Mouse (Mus musculus): ENCODE results near the gene Hist1h1a. TPM values are rescaled to one million over a fixed set of nuclear protein-coding genes. Genes with fewer than 3 reads are reported as not detected.
A peak's percentile ranks its signal among the peaks of the same experiment; 100 is the strongest.

Hist1h1a gene
- total and polyA plus RNA-seq, 3 experiments, result 2.4 to 1,163 (median 30.9) TPM

DNA sequence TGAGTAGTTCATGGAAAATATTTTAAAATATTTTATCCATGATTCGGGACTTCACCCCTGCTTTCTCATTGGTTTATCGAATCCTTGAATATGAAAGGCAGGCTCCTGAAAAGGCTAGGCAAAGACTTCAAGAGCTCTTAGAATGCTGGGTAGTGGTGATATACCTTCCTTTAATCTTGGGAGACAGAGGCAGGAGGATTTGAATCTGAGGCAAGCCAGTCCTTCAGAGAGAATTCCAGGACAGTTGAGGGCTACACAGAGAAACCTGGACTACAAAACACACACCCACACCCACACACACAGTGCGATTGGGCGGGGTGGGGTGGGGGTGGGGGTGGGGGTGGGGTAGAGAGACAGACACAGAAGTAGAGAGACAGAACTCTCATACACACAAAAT, 15.6 kb upstream of the Hist1h1a start:
- no peak overlapping the region for H3K4me3 ChIP-seq (replicated peaks in 1 of 3; ENCODE audit: low read depth in 2 of 3, low read length in 2 of 3, poor library complexity in 1 of 3)
- in situ Hi-C loops (cut with MboI; ENCODE audit: low pct_ligation_motif_present, low pct_unique_long_range_greater_than_20kb, low sequenced_read_pairs) (no loop called here), dilution Hi-C loops (cut with MboI; ENCODE audit: extremely low pct_ligation_motif_present, extremely low pct_unique_long_range_greater_than_20kb, low sequenced_read_pairs) (loop anchor here (10.0 kb wide), 1 partner anchor 53 kb away; the partner anchor contains the start of genes Hist1h1t and Hist1h4c)

DNA sequence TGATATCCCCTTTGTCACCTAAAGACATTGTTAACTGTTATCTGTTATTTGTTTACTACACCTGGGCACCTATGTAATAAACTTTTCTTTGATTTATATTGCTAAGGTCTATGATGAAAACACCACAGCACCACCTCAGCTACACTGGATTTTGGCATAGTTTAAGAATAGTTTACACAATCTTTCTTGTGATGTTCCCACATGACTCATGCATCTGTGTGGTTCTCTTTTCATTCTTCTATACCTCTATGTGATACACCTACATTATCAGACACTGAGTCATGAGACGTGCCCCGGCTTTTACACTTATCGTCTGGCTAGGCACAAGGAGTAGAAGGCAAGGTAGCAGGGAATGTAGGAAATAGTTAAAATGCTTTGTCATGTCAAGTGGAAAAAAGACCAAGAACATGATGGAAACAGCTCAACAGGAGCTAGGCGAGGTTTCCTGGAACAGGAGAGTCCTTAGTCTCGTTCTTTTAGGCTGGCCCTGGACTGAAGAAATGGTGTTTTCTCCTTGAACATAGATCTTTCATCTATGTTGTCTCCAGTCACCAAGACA, 13.8 kb upstream of the Hist1h1a start:
- no peaks in the 10 kb centered on the region for H3K9me3 ChIP-seq (replicated peaks; ENCODE audit: low read length)
- no peak overlapping the region for H3K4me3 ChIP-seq (replicated peaks in 1 of 3; ENCODE audit: low read depth in 2 of 3, low read length in 2 of 3, poor library complexity in 1 of 3)
- in situ Hi-C loops (cut with MboI; ENCODE audit: low pct_ligation_motif_present, low pct_unique_long_range_greater_than_20kb, low sequenced_read_pairs) (loop anchor here (25.0 kb wide), 1 partner anchor 1712 kb away; the partner anchor contains the start of genes Hist1h2ag, Hist1h2ah, Hist1h2bj and Hist1h2bk), dilution Hi-C loops (cut with MboI; ENCODE audit: extremely low pct_ligation_motif_present, extremely low pct_unique_long_range_greater_than_20kb, low sequenced_read_pairs) (loop anchor here (10.0 kb wide), 1 partner anchor 55 kb away; the partner anchor contains the start of genes Hist1h1t and Hist1h4c)
- no peak overlapping the region for H3K9ac ChIP-seq (ENCODE audit: insufficient read depth, low read depth)
- no peaks in the 10 kb centered on the region for H3K36me3 ChIP-seq (replicated peaks in 1 of 2; ENCODE audit: control insufficient read depth in 1 of 2, insufficient read depth in 1 of 2, low read length in 1 of 2)
- peak overlapping the region; percentile 65 for H3K27ac ChIP-seq (ENCODE audit: insufficient read depth, low read depth)
- DNase-seq (ENCODE audit: extremely low read depth), result no peak
- H3K4me1 ChIP-seq (ENCODE audit: control insufficient read depth in 1 of 2, insufficient read depth in 2 of 2), result peaks cover 0 to 22% of the 10 kb centered on the region in 2 experiments; a peak in 2 of 4 replicates
- TF ChIP-seq JUN (IDR thresholded peaks at IDR 0.05; ENCODE audit: insufficient read depth, low read depth, low read length) (no peak), MXI1 (IDR thresholded peaks at IDR 0.05; ENCODE audit: low read depth, low read length) (no peak), USF2 (conservative IDR thresholded peaks at IDR 0.05; ENCODE audit: low read depth, low read length) (no peak), PAX5 (IDR thresholded peaks at IDR 0.05; ENCODE audit: low read length) (no peak), CHD2 (IDR thresholded peaks at IDR 0.05; ENCODE audit: low read length) (no peak), MAX (IDR thresholded peaks at IDR 0.05; ENCODE audit: low read length) (no peak), HCFC1 (IDR thresholded peaks at IDR 0.05; ENCODE audit: low read depth, low read length) (no peak), ZKSCAN1 (IDR thresholded peaks at IDR 0.05; ENCODE audit: borderline replicate concordance, low read depth, low read length) (no peak), RCOR1 (conservative IDR thresholded peaks at IDR 0.05; ENCODE audit: low read depth, low read length) (no peak), MAFK (IDR thresholded peaks at IDR 0.05; ENCODE audit: insufficient replicate concordance, low read length) (no peak), IRF4 (IDR thresholded peaks at IDR 0.05; ENCODE audit: low read depth, low read length) (no peak), POLR2AphosphoS2 (IDR thresholded peaks at IDR 0.05; ENCODE audit: low read depth, low read length) (no peak), ZMIZ1 (IDR thresholded peaks at IDR 0.05; ENCODE audit: low read depth, low read length) (no peak), ZC3H11A (IDR thresholded peaks at IDR 0.05; ENCODE audit: low read depth, low read length) (no peak), UBTF (IDR thresholded peaks at IDR 0.05; ENCODE audit: low read depth, low read length) (no peak), BHLHE40 (IDR thresholded peaks at IDR 0.05; ENCODE audit: low read depth, low read length) (no peak), SIN3A (IDR thresholded peaks at IDR 0.05; ENCODE audit: low read length) (no peak), USF1 (IDR thresholded peaks at IDR 0.05; ENCODE audit: low read depth, low read length) (no peak), ZNF384 (IDR thresholded peaks at IDR 0.05; ENCODE audit: low read depth, low read length) (no peak)
- H3K79me2 ChIP-seq (replicated peaks; ENCODE audit: control insufficient read depth, extremely low read depth, insufficient read depth, poor library complexity, severe bottlenecking), result no peaks in the 10 kb centered on the region
- no peak overlapping the region for H3K4me2 ChIP-seq (ENCODE audit: insufficient read depth, low read depth, poor library complexity, severe bottlenecking)
- no peaks in the 10 kb centered on the region for H3K27me3 ChIP-seq (replicated peaks)

More for the DNA sequence above, 15.6 kb upstream of the Hist1h1a start:
- H3K4me2 ChIP-seq (ENCODE audit: insufficient read depth, low read depth, poor library complexity, severe bottlenecking), result peak overlapping the region; percentile 93
- peak overlapping the region; percentile 90 for H3K9ac ChIP-seq (ENCODE audit: insufficient read depth, low read depth)
- no peak for DNase-seq (ENCODE audit: extremely low read depth)
- no peaks in the 10 kb centered on the region for H3K9me3 ChIP-seq (replicated peaks; ENCODE audit: low read length)
- H3K79me2 ChIP-seq (replicated peaks; ENCODE audit: control insufficient read depth, extremely low read depth, insufficient read depth, poor library complexity, severe bottlenecking), result no peaks in the 10 kb centered on the region
- no peaks in the 10 kb centered on the region for H3K27me3 ChIP-seq (replicated peaks)
- peak overlapping the region; percentile 80 for H3K27ac ChIP-seq (ENCODE audit: insufficient read depth, low read depth)
- TF ChIP-seq PAX5 (IDR thresholded peaks at IDR 0.05; ENCODE audit: low read length), result no peak
- no peak for TF ChIP-seq MAZ (IDR thresholded peaks at IDR 0.05; ENCODE audit: low read depth, low read length)
- peak; percentile 23; the same call in 1 of the 2 replicates for TF ChIP-seq TBP (conservative IDR thresholded peaks at IDR 0.05; ENCODE audit: low read depth, low read length)
- H3K4me1 ChIP-seq (ENCODE audit: control insufficient read depth in 1 of 2, insufficient read depth in 2 of 2), result peaks cover 3 to 31% of the 10 kb centered on the region in 2 experiments; a peak in 3 of 4 replicates
- no peaks in the 10 kb centered on the region for H3K36me3 ChIP-seq (replicated peaks in 1 of 2; ENCODE audit: control insufficient read depth in 1 of 2, insufficient read depth in 1 of 2, low read length in 1 of 2)

Data from CH12.LX (cell line).